Mouse (Mus musculus) kidney, postnatal 36 days (tissue): ENCODE results near the gene Olfr772.
"Not testable (repeated sequence)": the region's sequence is repeated elsewhere in the genome, so short reads cannot be mapped to it uniquely, and the experiment has no call there.

Experiments
- DNase-seq, 2 experiments: peaks; one replicate each; pipeline ENCODE4 v3.0.0; 2021 to 2022; ENCODE audit warnings: mixed read lengths in 2 of 2

The Olfr772 gene

GRCm38 (mm10) chr10:129177821-129178220 lies at the start of gene Olfr772:
Gene Olfr772 (minus strand): TSS chr10:129177921.
- not testable (repeated sequence) for DNase-seq

DNA sequence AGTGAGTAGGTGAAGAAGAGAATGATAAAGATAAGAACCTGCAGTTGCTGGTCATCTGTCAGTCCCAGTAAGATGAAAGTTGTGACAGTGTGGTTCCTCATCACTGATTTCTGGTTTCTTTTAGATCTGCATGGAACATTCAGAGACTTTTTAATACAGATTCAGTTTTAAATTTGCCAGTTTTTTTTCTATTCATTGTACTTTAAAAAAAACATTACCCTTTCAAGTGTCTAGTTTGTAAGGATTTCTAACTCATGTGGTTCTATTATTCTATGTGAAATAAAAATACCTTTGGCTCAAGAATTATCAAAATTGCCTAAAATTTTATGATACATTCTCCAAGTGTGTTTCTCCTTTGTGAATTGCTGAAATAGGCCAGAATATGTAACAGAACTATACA lies 9.6 kb upstream of the Olfr772 start, which contains the start of gene Olfr773:
Gene Olfr773, minus strand, starts transcription at position 101 of the 400 bp plus-strand sequence.
- DNase-seq, result not testable (repeated sequence)

- no peak for DNase-seq
Measured at GRCm38 (mm10) chr10:129164651-129165050, 13.1 kb downstream of the Olfr772 start, which contains the start of gene Olfr771. Gene Olfr771 (minus strand): TSS chr10:129164751.

- DNase-seq, result no peak
Measured at GRCm38 (mm10) chr10:129138898-129139297, 38.8 kb downstream of the Olfr772 start, which contains the start of gene Olfr770. Gene Olfr770 (minus strand): TSS chr10:129138998.
